Mouse (Mus musculus) midbrain, embryonic 16.5 days (tissue): ENCODE results near the gene Pkd1l1. TPM values are rescaled to one million over a fixed set of nuclear protein-coding genes. Genes with fewer than 3 reads are reported as not detected.

Experiments
- ATAC-seq: fragments of 200-750 bp; cut with Nextera tagmentation; 2 replicates; pipeline ENCODE4 v1.8.0; 2017; ENCODE audit warnings: moderate TSS enrichment
- H3K27ac ChIP-seq: fragments of 300-500 bp; sonication (generic); 2 replicates; pipeline ENCODE4 v1.5.1; 2014; ENCODE audit warnings: mild to moderate bottlenecking, low read length, mixed read lengths
- H3K27me3 ChIP-seq: fragments of 300-500 bp; sonication (generic); 2 replicates; pipeline ENCODE4 v1.6.1; 2014; ENCODE audit warnings: low read depth, low read length, mixed read lengths; ENCODE audit not compliant: control insufficient read depth, insufficient read depth
- H3K36me3 ChIP-seq: fragments of 300-500 bp; sonication (generic); 2 replicates; pipeline ENCODE4 v1.6.1; 2014; ENCODE audit warnings: mild to moderate bottlenecking, low read length, moderate library complexity, mixed read lengths; ENCODE audit not compliant: control insufficient read depth, insufficient read depth
- H3K4me1 ChIP-seq: fragments of 300-500 bp; sonication (generic); 2 replicates; pipeline ENCODE4 v1.6.1; 2014; ENCODE audit warnings: mild to moderate bottlenecking, low read length, mixed read lengths; ENCODE audit not compliant: control insufficient read depth, insufficient read depth
- H3K4me2 ChIP-seq: fragments of 300-500 bp; sonication (generic); 2 replicates; pipeline ENCODE4 v1.6.1; 2014; ENCODE audit warnings: mild to moderate bottlenecking, low read length, mixed read lengths
- H3K4me3 ChIP-seq: fragments of 300-500 bp; sonication (generic); 2 replicates; pipeline ENCODE4 v1.5.1; 2014; ENCODE audit warnings: low read depth, mild to moderate bottlenecking, low read length, moderate library complexity, mixed read lengths
- H3K9ac ChIP-seq: fragments of 300-500 bp; sonication (generic); 2 replicates; pipeline ENCODE4 v1.6.1; 2014; ENCODE audit warnings: low read depth, low read length, mixed read lengths
- H3K9me3 ChIP-seq: fragments of 300-500 bp; sonication (generic); replicated peaks from 2 replicates; pipeline ENCODE4 v1.6.1; 2014; ENCODE audit warnings: mild to moderate bottlenecking, low read length, mixed read lengths; ENCODE audit not compliant: control insufficient read depth, poor library complexity, severe bottlenecking
- WGBS: fragments of 180-500 bp; shearing (Covaris S2); extraction: QIAGEN DNeasy Blood & Tissue Kit; methylation state at CpG from one replicate; pipeline ENCODE4 v1.1.7; 2014; 5-methylcytosine and 5-hydroxymethylcytosine counted together
- polyA plus RNA-seq: library from polyadenylated mRNA; unstranded; fragments of >200 nt; fragmentation: Nextera tagmentation; extraction: Ambion mirVana; gene quantifications from 2 replicates; pipeline ENCODE4 v1.2.1, GENCODE M21; 2015

Pkd1l1 gene
- polyA plus RNA-seq, 1 experiment from 2014 or later, result 0.20 TPM

- no peaks in the 10 kb centered on the region for H3K27me3 ChIP-seq
- no peaks in the 10 kb centered on the region for H3K4me1 ChIP-seq
- no peaks in the 10 kb centered on the region for H3K9me3 ChIP-seq
- H3K36me3 ChIP-seq, result no peaks in the 10 kb centered on the region
- H3K4me3 ChIP-seq, result no peak overlapping the region
- no peak overlapping the region for H3K9ac ChIP-seq
- H3K27ac ChIP-seq, result no peak overlapping the region
- H3K4me2 ChIP-seq, result no peak overlapping the region
- WGBS, result 90% methylated on average over 3 of the region's 3 CpGs
- ATAC-seq, result no peak
Observed at GRCm38 (mm10) chr11:8825413-8825812, 147.7 kb downstream of the Pkd1l1 start.

GRCm38 (mm10) chr11:8821403-8821802 lies 151.7 kb downstream of the Pkd1l1 start:
- no peak for ATAC-seq
- WGBS, result 91% methylated on average over 4 of the region's 4 CpGs
- H3K27me3 ChIP-seq, result no peaks in the 10 kb centered on the region
- H3K9me3 ChIP-seq, result no peaks in the 10 kb centered on the region
- H3K4me1 ChIP-seq, result no peaks in the 10 kb centered on the region
- H3K9ac ChIP-seq, result no peak overlapping the region
- no peak overlapping the region for H3K4me3 ChIP-seq
- H3K36me3 ChIP-seq, result no peaks in the 10 kb centered on the region
- no peak overlapping the region for H3K27ac ChIP-seq
- no peak overlapping the region for H3K4me2 ChIP-seq

- Histone ChIP-seq H3K36me3 (no peaks in the 10 kb centered on the region), H3K9ac (no peak overlapping the region), H3K27me3 (no peaks in the 10 kb centered on the region), H3K4me2 (no peak overlapping the region), H3K27ac (no peak overlapping the region), H3K9me3 (no peaks in the 10 kb centered on the region), H3K4me3 (no peak overlapping the region), H3K4me1 (no peaks in the 10 kb centered on the region)
- 71% methylated on average over 3 of the region's 3 CpGs for WGBS
- no peak for ATAC-seq
Observed at GRCm38 (mm10) chr11:8817376-8817775, 155.7 kb downstream of the Pkd1l1 start.

GRCm38 (mm10) chr11:8814097-8814790 lies 158.8 kb downstream of the Pkd1l1 start:
- Histone ChIP-seq H3K9me3 (no peaks in the 10 kb centered on the region), H3K36me3 (no peaks in the 10 kb centered on the region), H3K9ac (no peak overlapping the region), H3K27ac (no peak overlapping the region), H3K4me1 (no peaks in the 10 kb centered on the region), H3K4me2 (no peak overlapping the region), H3K4me3 (no peak overlapping the region), H3K27me3 (no peaks in the 10 kb centered on the region)
- WGBS, result 64% methylated on average over 4 of the region's 4 CpGs
- ATAC-seq, result no peak

- 9% methylated on average over 5 of the region's 5 CpGs for WGBS
- no peak overlapping the region for H3K4me3 ChIP-seq
Observed at GRCm38 (mm10) chr11:8811506-8812100, 161.5 kb downstream of the Pkd1l1 start.

GRCm38 (mm10) chr11:8809644-8810043 lies 163.4 kb downstream of the Pkd1l1 start:
- WGBS, result 75% methylated on average over 1 of the region's 1 CpGs
- Histone ChIP-seq H3K36me3 (no peaks in the 10 kb centered on the region), H3K4me3 (no peak overlapping the region), H3K4me2 (no peak overlapping the region), H3K27me3 (no peaks in the 10 kb centered on the region), H3K9me3 (no peaks in the 10 kb centered on the region), H3K9ac (no peak overlapping the region), H3K4me1 (no peaks in the 10 kb centered on the region), H3K27ac (no peak overlapping the region)
- ATAC-seq, result no peak

More at GRCm38 (mm10) chr11:8811506-8812100, 161.5 kb downstream of the Pkd1l1 start:
- Histone ChIP-seq H3K9me3 (no peaks in the 10 kb centered on the region), H3K27ac (no peak overlapping the region), H3K27me3 (no peaks in the 10 kb centered on the region), H3K36me3 (no peaks in the 10 kb centered on the region), H3K4me2 (no peak overlapping the region), H3K4me1 (no peaks in the 10 kb centered on the region), H3K9ac (no peak overlapping the region)
- no peak for ATAC-seq

- Histone ChIP-seq H3K4me1 (no peaks in the 10 kb centered on the region), H3K36me3 (no peaks in the 10 kb centered on the region), H3K4me2 (no peak overlapping the region), H3K27me3 (no peaks in the 10 kb centered on the region), H3K4me3 (no peak overlapping the region), H3K27ac (no peak overlapping the region), H3K9me3 (no peaks in the 10 kb centered on the region), H3K9ac (no peak overlapping the region)
- ATAC-seq, result no peak
- 73% methylated on average over 4 of the region's 4 CpGs for WGBS
Observed at GRCm38 (mm10) chr11:8807009-8807408, 166.1 kb downstream of the Pkd1l1 start.

GRCm38 (mm10) chr11:8804178-8804577 lies 168.9 kb downstream of the Pkd1l1 start:
- H3K4me2 ChIP-seq, result no peak overlapping the region
- no peaks in the 10 kb centered on the region for H3K27me3 ChIP-seq
- no peaks in the 10 kb centered on the region for H3K36me3 ChIP-seq
- 75% methylated on average over 3 of the region's 3 CpGs for WGBS
- H3K4me1 ChIP-seq, result no peaks in the 10 kb centered on the region
- H3K9me3 ChIP-seq, result no peaks in the 10 kb centered on the region
- no peak for ATAC-seq
- H3K27ac ChIP-seq, result no peak overlapping the region
- H3K4me3 ChIP-seq, result no peak overlapping the region
- H3K9ac ChIP-seq, result no peak overlapping the region

GRCm38 (mm10) chr11:8797486-8797885 lies 175.6 kb downstream of the Pkd1l1 start:
- no peak for ATAC-seq
- Histone ChIP-seq H3K4me1 (no peaks in the 10 kb centered on the region), H3K9me3 (no peaks in the 10 kb centered on the region), H3K4me3 (no peak overlapping the region), H3K9ac (no peak overlapping the region), H3K4me2 (no peak overlapping the region), H3K36me3 (no peaks in the 10 kb centered on the region), H3K27me3 (no peaks in the 10 kb centered on the region), H3K27ac (no peak overlapping the region)
- WGBS, result 86% methylated on average over 5 of the region's 5 CpGs
